Comparison of ENCODE assay signal across 9 mouse cellular contexts in genomic region chr9:22054411-22055076, GRCm38 (mm10). TPM values are rescaled to one million over a fixed set of nuclear protein-coding genes. Genes with fewer than 3 reads are reported as not detected.
DNase-seq lines count a peak whose midpoint lies in the region; ATAC-seq and TF ChIP-seq lines count a peak whose summit lies in the region.
"Had no signal": no experiment of that assay in that cellular context is flagged by ENCODE, and none has a peak within 500 bp of the region (broad histone marks: within the 10 kb centered on the region; RNA-seq: fewer than 3 reads in every experiment).

No protein-coding gene starts in this region.

- no peaks in the 10 kb centered on the region for H3K9me3 ChIP-seq in E14TG2a.4 (ENCODE audit: low read length)
- no peaks in the 10 kb centered on the region for H3K9me3 ChIP-seq in liver, postnatal 0 days (ENCODE audit: low read length)
- H3K9me3 ChIP-seq in neural tube, embryonic 14.5 days (ENCODE audit: control insufficient read depth, low read length): no peaks in the 10 kb centered on the region

- intact Hi-C loops in heart, postnatal 14 days (cut with DNase I): no loop called here

- WGBS in liver, postnatal 0 days (ENCODE audit: insufficient replicate concordance): 1% methylated on average over 32 of the region's 32 CpGs
- 2% methylated on average over 32 of the region's 32 CpGs for WGBS in neural tube, embryonic 14.5 days

- H3K4me1 ChIP-seq in E14TG2a.4 (replicated peaks; ENCODE audit: low read depth, low read length): peaks cover 48% of the 10 kb centered on the region
- peaks cover 28% of the 10 kb centered on the region for H3K4me1 ChIP-seq in liver, postnatal 0 days (ENCODE audit: insufficient read depth)
- H3K4me1 ChIP-seq in neural tube, embryonic 14.5 days (ENCODE audit: control insufficient read depth, insufficient read depth, low read length): peaks cover under 1% of the 10 kb centered on the region

- peak overlapping the region; percentile 76 for H3K4me3 ChIP-seq in E14TG2a.4 (replicated peaks; ENCODE audit: low read length)
- no peak overlapping the region for H3K4me3 ChIP-seq in liver, postnatal 0 days (ENCODE audit: low read depth, low read length)
- peak overlapping the region; percentile 14 for H3K4me3 ChIP-seq in neural tube, embryonic 14.5 days (ENCODE audit: low read depth, low read length)

- H3K27me3 ChIP-seq in E14TG2a.4 (ENCODE audit: insufficient read depth, low read length): peaks cover 37% of the 10 kb centered on the region
- peaks cover 56% of the 10 kb centered on the region for H3K27me3 ChIP-seq in liver, postnatal 0 days (ENCODE audit: insufficient read depth, low read length)
- H3K27me3 ChIP-seq in neural tube, embryonic 14.5 days (ENCODE audit: control insufficient read depth, insufficient read depth, low read length): no peaks in the 10 kb centered on the region; the same call in 1 of the 2 replicates

- TF ChIP-seq CTCF in E14TG2a.4 (conservative IDR thresholded peaks at IDR 0.05; ENCODE audit: low read length): peak; percentile 37
- peak; percentile 83 for TF ChIP-seq CTCF in liver, postnatal 0 days (IDR thresholded peaks at IDR 0.05; ENCODE audit: low read depth)

- H3K27ac ChIP-seq in liver, postnatal 0 days (ENCODE audit: low read depth): no peak overlapping the region
- H3K27ac ChIP-seq in neural tube, embryonic 14.5 days (ENCODE audit: low read depth, low read length): no peak overlapping the region

- H3K4me2 ChIP-seq in liver, postnatal 0 days (ENCODE audit: low read depth, low read length): peak overlapping the region; percentile 38
- H3K4me2 ChIP-seq in neural tube, embryonic 14.5 days (ENCODE audit: low read depth, low read length): peak overlapping the region; percentile 41

- peak; percentile 51 for DNase-seq in brain, embryonic 18.5 days (ENCODE audit: low read depth, low spot score)
- peak; percentile 57 to 68 for DNase-seq in heart, postnatal 14 days
- DNase-seq in layer of hippocampus, adult 18-20 months (ENCODE audit: low spot score in 2 of 2): peak; percentile 83 to 92
- peak; percentile 86 for DNase-seq in liver, postnatal 0 days
- DNase-seq in thymus, adult 18-20 months: peak; percentile 48 to 67

- TF ChIP-seq EP300 in liver, postnatal 0 days (IDR thresholded peaks at IDR 0.05; ENCODE audit: low read depth): no peak

- H3K36me3 ChIP-seq in E14TG2a.4 (ENCODE audit: insufficient read depth, low read length): peaks cover 31% of the 10 kb centered on the region
- peaks cover 19% of the 10 kb centered on the region for H3K36me3 ChIP-seq in liver, postnatal 0 days (replicated peaks; ENCODE audit: insufficient read depth, low read length)
- 0 out of 2 replicates have a peak, but pooled peaks cover 8% of the 10 kb centered on the region for H3K36me3 ChIP-seq in neural tube, embryonic 14.5 days (ENCODE audit: control insufficient read depth, insufficient read depth, low read length)

- ATAC-seq in erythroblast, adult 5-6 weeks (replicated peaks; ENCODE audit: low FRiP score, poor library complexity, severe bottlenecking): peak; percentile 60
- peak; percentile 75 for ATAC-seq in liver, postnatal 0 days
- ATAC-seq in neural tube, embryonic 14.5 days (ENCODE audit: low read depth): peak; percentile 30; the same call in 1 of the 2 replicates

- no peak overlapping the region for H3K9ac ChIP-seq in liver, postnatal 0 days (replicated peaks)
- no peak overlapping the region for H3K9ac ChIP-seq in neural tube, embryonic 14.5 days (replicated peaks; ENCODE audit: low read depth, low read length)

RNA-seq across cellular contexts. Expression of gene Elavl3, which starts 2.7 kb away (rescaled TPM):
- not detected in 2 replicates for total RNA-seq in erythroblast, adult 5-6 weeks (2015; ENCODE audit: low replicate concordance)
- not detected in 2 replicates for total RNA-seq in erythroblast, adult 5-6 weeks (2017; ENCODE audit: low replicate concordance)
- 1 to 10 TPM in 1 of 2 experiments, under 1 TPM in 1; 0.12 to 1.1 TPM for total RNA-seq in heart, postnatal 14 days (2021)
- total RNA-seq in layer of hippocampus, adult 18-20 months (2021): 100 to 1,000 TPM; 168 to 172 TPM
- not detected in 2 replicates for polyA plus RNA-seq in liver, postnatal 0 days (2015; fragmentation: Nextera tagmentation; extraction: Ambion mirVana)
- polyA plus RNA-seq in neural tube, embryonic 14.5 days (2014; fragmentation: Nextera tagmentation; extraction: Ambion mirVana): 132 and 146 TPM in 2 replicates

RNA-seq across cellular contexts. Expression of gene Gm49318, which starts 16.5 kb away (rescaled TPM):
- total RNA-seq in erythroblast, adult 5-6 weeks (2015; ENCODE audit: low replicate concordance): not detected in 2 replicates
- not detected in 2 replicates for total RNA-seq in erythroblast, adult 5-6 weeks (2017; ENCODE audit: low replicate concordance)
- not detected for total RNA-seq in heart, postnatal 14 days (2021)
- 1 to 10 TPM; 2.0 to 4.4 TPM for total RNA-seq in layer of hippocampus, adult 18-20 months (2021)
- polyA plus RNA-seq in liver, postnatal 0 days (2015; fragmentation: Nextera tagmentation; extraction: Ambion mirVana): not detected in 2 replicates
- not detected in 2 replicates for polyA plus RNA-seq in neural tube, embryonic 14.5 days (2014; fragmentation: Nextera tagmentation; extraction: Ambion mirVana)
- polyA plus RNA-seq: gonadal fat pad, adult 2 months had no signal

RNA-seq across cellular contexts. Expression of gene Zfp653, which starts 16.6 kb away (rescaled TPM):
- total RNA-seq in erythroblast, adult 5-6 weeks (2015; ENCODE audit: low replicate concordance): 1.0 and 4.0 TPM in 2 replicates
- total RNA-seq in erythroblast, adult 5-6 weeks (2017; ENCODE audit: low replicate concordance): 1.6 and 2.8 TPM in 2 replicates
- 1 to 10 TPM; 5.3 to 6.4 TPM for total RNA-seq in heart, postnatal 14 days (2021)
- total RNA-seq in layer of hippocampus, adult 18-20 months (2021): 10 to 100 TPM; 20.8 to 21.7 TPM
- 2.6 and 3.1 TPM in 2 replicates for polyA plus RNA-seq in liver, postnatal 0 days (2015; fragmentation: Nextera tagmentation; extraction: Ambion mirVana)
- polyA plus RNA-seq in neural tube, embryonic 14.5 days (2014; fragmentation: Nextera tagmentation; extraction: Ambion mirVana): 13.5 and 14.2 TPM in 2 replicates

RNA-seq across cellular contexts. Expression of gene Ecsit, which starts 30.7 kb away (rescaled TPM):
- 1.9 and 3.3 TPM in 2 replicates for total RNA-seq in erythroblast, adult 5-6 weeks (2015; ENCODE audit: low replicate concordance)
- total RNA-seq in erythroblast, adult 5-6 weeks (2017; ENCODE audit: low replicate concordance): 3.5 and 4.2 TPM in 2 replicates
- 10 to 100 TPM; 91.7 to 91.8 TPM for total RNA-seq in heart, postnatal 14 days (2021)
- total RNA-seq in layer of hippocampus, adult 18-20 months (2021): 10 to 100 TPM; 49.8 to 51.3 TPM
- polyA plus RNA-seq in liver, postnatal 0 days (2015; fragmentation: Nextera tagmentation; extraction: Ambion mirVana): 18.1 and 18.2 TPM in 2 replicates
- 56.8 and 64.2 TPM in 2 replicates for polyA plus RNA-seq in neural tube, embryonic 14.5 days (2014; fragmentation: Nextera tagmentation; extraction: Ambion mirVana)

RNA-seq across cellular contexts. Expression of gene Cnn1, which starts 44.5 kb away (rescaled TPM):
- total RNA-seq in erythroblast, adult 5-6 weeks (2015; ENCODE audit: low replicate concordance): not detected in 2 replicates
- not detected in 2 replicates for total RNA-seq in erythroblast, adult 5-6 weeks (2017; ENCODE audit: low replicate concordance)
- 1 to 10 TPM; 5.4 to 9.5 TPM for total RNA-seq in heart, postnatal 14 days (2021)
- total RNA-seq in layer of hippocampus, adult 18-20 months (2021): under 1 TPM in 1 of 2 experiments, not detected in 1; 0.53 TPM
- polyA plus RNA-seq in liver, postnatal 0 days (2015; fragmentation: Nextera tagmentation; extraction: Ambion mirVana): 0.33 and 0.68 TPM in 2 replicates
- polyA plus RNA-seq in neural tube, embryonic 14.5 days (2014; fragmentation: Nextera tagmentation; extraction: Ambion mirVana): 0.43 and 0.66 TPM in 2 replicates

Comparison
In these comparisons a context has a peak if more than half of its experiments do, and no peak if none do; other contexts are left out.
1. RNA of gene Elavl3, which starts 2.7 kb away (total RNA-seq): 168 to 172 TPM in layer of hippocampus, adult 18-20 months; 0.12 to 1.1 TPM in heart, postnatal 14 days and not detected in erythroblast, adult 5-6 weeks; every median in the first group is over 10 times any median in the second.
2. Peak in every context shown above with its lines, with median percentiles within 50 percentile points of each other: DNase-seq and ATAC-seq.